Mouse (Mus musculus): ENCODE measurements around the gene 5330417H12Rik.

5330417H12Rik gene

DNA sequence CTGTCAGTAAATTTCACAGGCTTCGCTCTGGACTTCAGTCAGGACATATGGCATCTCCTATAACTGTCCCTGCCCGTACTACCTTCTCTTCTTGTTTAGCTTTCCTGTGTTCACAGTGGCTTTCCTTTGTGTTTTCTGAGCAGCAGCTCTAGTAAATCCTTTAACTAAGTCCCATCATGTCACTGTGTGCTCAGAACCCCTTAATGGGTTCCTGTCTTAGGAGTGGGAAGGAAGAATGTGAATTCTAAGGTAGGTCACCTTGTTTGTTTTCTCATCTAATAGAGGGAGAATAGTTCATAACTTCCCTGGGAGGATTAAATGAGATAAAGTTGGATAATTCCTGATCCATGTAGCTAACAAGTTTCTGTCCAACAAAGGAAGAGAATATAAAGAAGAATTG, at the start of gene 5330417H12Rik:
TSS of gene 5330417H12Rik (minus strand) at position 101 of the 400 bp plus-strand sequence.
- no peak for DNase-seq (ENCODE audit: low spot score in 2 of 2)

GRCm38 (mm10) chr7:107668514-107668913, 43.6 kb upstream of the 5330417H12Rik start:
- peak in 1 of 2 experiments; percentile 9 for DNase-seq (ENCODE audit: low spot score in 2 of 2)

DNA sequence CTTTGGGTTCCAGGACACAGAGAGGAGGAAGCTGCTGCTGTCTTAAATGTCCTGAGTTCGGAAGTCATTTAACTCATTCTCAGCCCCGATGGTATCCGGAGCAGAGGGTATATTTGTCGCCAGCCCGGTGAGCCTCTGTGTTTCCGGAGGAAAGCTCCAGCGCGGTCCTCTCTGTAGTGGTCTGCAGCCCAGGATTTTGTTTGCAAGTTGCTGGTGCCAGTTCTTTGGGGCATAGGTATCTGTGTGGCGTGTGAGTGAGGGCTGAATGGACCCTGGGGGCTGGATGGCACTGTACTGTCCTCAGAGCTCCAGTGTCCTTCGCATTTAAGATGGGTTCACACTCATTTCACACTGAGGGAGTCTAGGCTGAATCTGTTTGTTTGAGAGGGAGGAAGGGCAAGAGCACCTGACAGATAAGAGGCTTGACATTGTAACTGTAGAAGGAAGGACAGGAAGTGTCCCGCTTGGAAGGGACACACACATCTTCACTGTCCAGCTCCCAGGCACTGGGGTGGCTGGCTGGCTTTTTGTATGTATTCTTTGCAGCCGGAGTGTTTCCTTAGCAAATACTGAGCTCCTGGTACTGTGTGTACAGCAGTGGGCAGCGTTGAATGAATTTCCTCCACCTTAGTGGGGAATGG, 41.4 kb upstream of the 5330417H12Rik start:
- DNase-seq (ENCODE audit: low spot score in 2 of 2), result no peak

DNA sequence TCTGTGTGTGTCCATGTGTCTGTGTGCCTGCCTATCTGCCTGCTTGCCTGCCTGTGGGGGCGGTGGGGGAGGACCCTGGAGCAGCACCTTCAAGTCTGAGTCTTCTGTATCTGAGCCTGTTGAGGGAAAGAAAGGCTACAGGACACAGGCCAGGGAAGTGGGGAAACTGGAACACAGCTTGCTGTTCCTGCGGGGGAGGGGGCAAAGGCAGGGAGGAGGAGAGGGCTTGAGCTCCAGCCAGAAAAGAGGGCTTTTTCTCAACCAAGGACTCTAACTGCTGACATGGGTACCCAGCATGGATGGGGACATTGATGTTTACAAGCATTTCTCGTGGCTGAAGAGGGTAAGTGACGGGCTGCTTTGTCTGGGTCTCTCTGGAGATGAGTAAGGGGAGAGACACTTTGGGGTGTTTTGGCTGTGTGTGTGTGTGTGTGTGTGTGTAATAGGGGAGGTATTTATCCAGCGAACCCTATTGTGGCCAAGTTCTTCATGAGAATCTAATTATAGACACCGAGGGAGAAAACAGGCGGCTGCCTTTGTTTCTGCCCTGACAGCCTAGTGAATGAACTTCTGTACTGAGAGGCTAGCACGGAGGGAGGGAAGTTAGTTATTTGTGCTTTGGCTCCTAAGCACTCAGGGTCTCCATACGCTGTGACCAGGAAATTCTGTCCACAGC, 40.8 kb upstream of the 5330417H12Rik start:
- no peak for DNase-seq (ENCODE audit: low spot score in 2 of 2)

DNA sequence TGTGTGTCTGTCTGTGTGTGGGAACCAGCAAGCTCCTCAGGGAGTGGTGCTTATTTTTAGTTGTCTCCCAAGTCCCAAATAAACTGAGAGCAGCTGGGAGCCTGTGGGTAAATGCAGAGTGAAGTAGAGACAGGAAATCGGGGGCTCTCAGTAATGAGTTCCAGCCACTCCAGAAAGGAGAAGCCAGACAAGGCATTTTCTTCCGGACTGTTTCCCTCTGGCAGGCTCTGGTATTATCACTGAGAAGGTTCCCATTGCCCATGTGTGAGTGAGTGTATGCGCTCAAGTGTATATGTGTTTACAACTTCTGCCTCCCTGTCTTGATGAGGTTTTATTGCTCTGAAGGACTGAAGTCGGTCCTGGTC, 40.2 kb upstream of the 5330417H12Rik start:
- DNase-seq (ENCODE audit: low spot score in 2 of 2), result no peak

DNA sequence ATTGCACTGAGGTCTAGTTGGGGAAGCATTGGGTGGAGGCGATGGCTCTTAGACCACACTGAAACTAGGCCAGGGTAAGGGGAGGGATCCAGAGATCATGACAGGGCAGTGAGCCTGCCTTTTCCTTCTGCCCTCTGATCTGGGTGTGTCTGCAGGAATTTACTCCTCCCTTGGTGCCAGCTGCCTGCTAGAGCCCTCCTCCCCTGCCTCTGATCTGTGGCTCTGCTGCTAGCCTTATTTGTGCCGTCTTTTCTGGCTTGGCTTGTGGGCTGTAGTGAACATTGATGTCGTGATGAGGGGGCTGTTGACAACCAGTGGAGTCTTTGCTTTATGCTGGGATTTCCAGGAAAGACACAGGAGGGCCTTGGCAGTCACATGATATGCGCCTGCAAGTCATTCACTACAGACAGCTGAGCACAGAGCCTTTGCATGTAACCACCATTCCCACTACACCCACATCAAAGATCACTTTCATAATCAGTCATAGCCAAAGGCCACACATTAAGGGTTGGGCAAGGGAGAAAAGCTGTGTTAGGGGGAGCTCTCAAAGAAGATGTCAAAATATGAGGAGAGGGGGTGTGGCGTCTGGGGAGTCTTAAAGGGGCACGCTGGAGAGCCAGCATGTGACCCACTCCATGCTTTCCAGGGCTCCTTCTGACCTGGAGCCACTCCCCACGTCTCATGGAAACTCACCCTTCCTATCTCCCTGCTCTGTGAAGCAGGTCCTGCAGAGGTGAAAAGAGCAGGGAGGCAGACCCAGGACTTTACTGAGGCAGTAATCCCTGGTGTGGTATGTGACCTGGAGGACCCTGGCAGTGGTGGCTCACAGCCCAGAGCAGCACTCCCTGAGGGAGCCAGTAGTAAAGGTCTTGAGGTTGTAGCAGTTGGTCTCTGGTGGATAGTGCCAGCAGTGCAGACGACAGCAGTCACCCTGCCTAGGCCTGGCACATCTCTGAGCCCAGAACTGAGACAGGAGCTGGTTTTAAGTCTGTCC, 39.4 kb upstream of the 5330417H12Rik start:
- DNase-seq (ENCODE audit: low spot score in 2 of 2), result peak; percentile 9 to 35

DNA sequence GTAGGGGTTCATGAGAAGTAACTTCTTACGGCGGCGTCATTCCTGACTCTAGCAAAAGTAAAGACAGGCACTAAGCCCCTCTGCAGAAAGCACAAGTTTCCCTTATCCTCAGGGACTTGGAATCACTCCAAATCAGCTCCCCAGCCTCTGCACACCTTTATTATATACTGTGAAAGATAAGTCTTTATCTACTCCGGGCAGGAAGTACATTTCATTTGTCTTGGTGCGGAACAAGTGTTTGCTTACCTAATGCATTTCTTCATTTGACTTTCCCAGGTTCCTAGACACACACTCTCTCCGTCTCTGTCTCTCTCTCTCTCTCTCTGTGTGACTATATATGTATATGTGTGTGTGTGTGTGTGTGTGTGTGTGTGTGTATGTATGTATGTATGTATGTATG, 38.7 kb upstream of the 5330417H12Rik start:
- no peak for DNase-seq (ENCODE audit: low spot score in 2 of 2)

DNA sequence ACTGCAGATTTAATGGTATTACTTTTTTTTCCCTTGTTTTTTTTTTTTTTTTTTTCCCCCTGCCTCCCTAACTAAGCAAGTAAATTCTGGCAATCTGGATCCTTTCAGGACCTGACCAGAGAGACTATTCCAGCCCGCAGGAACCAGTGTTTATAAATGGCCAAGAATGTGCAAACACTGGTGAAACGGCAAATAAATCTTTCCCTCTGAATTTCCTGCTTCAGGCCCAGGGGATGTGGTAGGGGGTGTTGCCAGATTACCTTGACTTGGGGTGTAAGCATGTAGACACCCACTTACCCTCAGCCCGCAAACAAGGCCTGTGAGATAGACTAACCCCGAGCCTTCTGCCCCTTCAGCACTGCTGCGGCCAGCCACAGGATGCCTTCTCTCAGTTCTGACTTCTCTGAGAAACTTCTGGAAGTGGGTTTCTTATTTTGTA, 36.9 kb upstream of the 5330417H12Rik start:
- no peak for DNase-seq (ENCODE audit: low spot score in 2 of 2)

- peak; percentile 37 to 52 for DNase-seq (ENCODE audit: low spot score in 2 of 2)
Observed at GRCm38 (mm10) chr7:107661189-107661842, 36.4 kb upstream of the 5330417H12Rik start.

- peak in 1 of 2 experiments; percentile 37 for DNase-seq (ENCODE audit: low spot score in 2 of 2)
Observed at GRCm38 (mm10) chr7:107659186-107659918, 34.4 kb upstream of the 5330417H12Rik start.

GRCm38 (mm10) chr7:107656451-107656850, 31.5 kb upstream of the 5330417H12Rik start:
- DNase-seq (ENCODE audit: low spot score in 2 of 2), result no peak

DNA sequence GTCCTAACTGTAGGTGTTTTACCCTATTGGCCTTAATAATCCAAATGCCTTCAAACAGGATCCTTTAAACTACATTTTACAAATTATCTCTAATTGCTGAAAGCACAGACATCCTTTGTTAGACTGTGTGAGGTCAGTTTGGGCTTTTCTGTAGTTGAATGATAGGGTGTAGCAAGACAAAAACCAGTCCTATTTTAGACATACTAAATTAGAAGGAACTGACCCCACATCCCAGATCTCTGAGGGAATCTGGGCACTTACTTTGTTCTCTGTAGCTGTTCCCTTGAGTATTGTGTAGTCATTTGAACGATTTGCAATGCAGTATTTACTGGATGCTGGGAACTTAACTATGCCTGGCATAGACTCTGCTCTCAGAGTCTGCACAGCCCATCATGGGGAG, 26.9 kb upstream of the 5330417H12Rik start:
- DNase-seq (ENCODE audit: low spot score in 2 of 2), result no peak

- no peak for DNase-seq (ENCODE audit: low spot score in 2 of 2)
Observed at GRCm38 (mm10) chr7:107649990-107650389, 25.0 kb upstream of the 5330417H12Rik start.

- DNase-seq (ENCODE audit: low spot score in 2 of 2), result no peak
Observed at GRCm38 (mm10) chr7:107648937-107649688, 24.2 kb upstream of the 5330417H12Rik start.

DNA sequence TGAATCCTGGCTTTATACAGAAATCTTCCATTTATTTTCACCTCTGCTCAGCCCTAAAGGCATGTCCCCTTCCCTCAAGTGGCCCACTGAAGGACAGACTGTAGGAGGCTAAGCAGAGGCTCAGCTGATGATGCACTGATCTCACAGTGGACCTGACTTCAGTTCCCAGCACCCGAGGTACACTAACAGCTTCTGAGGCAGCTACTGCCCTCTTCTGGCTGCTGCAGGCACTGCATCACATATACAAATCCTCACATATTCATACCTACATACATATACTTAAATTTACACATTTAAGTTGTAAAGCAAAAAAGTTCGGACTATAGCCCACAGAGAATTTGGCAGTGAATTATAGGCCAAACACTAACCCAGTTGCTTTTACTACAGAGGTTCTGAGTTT, 20.0 kb upstream of the 5330417H12Rik start:
- DNase-seq (ENCODE audit: low spot score in 2 of 2), result no peak

DNA sequence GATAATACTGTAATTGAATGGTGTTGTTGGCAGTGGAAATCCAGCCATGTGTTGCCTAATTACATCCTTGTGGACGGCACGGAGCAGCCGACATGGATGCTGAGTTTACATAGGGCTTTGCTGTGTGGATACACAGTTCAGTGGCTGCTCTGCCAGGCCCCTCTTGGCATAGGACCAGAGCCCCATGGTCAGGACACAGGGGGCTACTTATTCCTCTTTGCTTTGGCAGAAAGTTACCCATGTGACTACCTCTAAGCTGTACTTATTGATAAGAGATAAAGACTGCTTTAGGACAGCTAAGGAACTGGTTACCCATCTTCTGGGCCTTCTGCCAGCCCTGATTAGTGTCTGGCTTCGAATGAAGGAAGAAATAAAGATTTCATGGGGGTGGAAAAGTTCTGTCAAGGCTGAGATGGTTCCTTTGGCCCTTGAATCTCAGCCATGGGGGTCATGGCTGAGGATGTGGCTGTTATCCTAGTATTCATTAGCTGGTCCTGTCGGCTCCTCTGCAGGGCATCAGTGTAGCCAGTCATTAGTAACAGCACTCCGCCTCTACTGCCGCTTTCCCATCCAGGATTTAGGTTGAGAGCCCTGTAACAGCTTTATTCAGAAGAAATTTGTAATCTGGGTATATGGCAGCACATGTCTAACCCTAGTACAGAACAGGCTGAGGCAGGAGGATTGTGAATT, 17.8 kb upstream of the 5330417H12Rik start:
- DNase-seq (ENCODE audit: low spot score in 2 of 2), result no peak

DNA sequence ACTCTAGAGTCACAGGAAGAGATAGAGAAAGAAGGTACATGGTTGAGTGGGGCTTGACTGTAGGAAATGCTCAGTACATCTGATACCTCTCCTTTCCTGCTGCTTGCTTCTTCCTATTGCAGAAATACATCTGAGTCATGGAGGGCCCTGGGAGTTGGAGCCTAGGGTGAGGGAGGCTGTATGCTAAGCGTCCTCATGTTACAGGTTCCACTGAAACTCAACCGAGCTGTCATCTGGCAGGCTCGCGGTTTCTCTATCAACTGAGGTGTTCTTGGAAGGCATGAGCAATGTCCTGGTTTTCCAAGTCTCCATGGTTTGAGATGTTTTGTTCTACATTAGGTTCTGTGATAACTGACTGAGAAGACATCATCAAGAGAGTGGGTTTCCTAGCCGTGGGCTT, 13.1 kb upstream of the 5330417H12Rik start:
- no peak for DNase-seq (ENCODE audit: low spot score in 2 of 2)

- DNase-seq (ENCODE audit: low spot score in 2 of 2), result no peak
Observed at GRCm38 (mm10) chr7:107637398-107637797, 12.4 kb upstream of the 5330417H12Rik start.

- DNase-seq (ENCODE audit: low spot score in 2 of 2), result no peak
Observed at GRCm38 (mm10) chr7:107633201-107633600, 8.2 kb upstream of the 5330417H12Rik start.

- DNase-seq (ENCODE audit: low spot score in 2 of 2), result no peak
Observed at GRCm38 (mm10) chr7:107628383-107628782, 3.4 kb upstream of the 5330417H12Rik start.

Data from natural killer cell, adult 2 months (primary cell).